Comparison of ENCODE assay signal across 27 mouse cellular contexts in the genomic region with DNA sequence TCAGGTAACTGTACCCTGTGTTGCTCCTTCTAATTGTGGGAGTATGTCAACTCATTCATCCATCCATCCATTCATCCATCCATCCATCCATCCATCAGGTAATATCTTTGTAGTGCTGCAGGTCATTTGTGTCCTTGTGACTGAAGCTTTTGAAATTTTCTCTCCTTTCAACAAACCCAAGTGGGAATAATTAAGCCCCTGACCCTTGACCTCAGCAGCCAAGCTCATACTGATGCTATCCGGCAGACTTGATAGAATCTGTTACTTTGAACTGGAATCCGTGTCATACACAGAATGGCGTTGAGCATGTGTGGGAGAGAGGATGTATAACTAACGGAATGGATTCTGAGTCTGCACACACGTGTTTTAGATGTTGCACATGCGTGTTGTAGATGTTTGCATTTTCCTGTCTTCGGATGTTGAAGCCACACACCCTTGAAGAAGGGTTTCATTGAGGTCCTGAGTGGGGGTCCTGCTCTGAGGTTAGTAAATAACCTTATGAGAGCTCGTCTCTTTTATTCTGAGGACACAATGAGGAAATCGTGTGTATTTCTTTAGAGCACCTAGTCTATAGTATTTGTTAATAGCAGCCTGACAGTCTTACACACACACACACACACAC. TPM values are rescaled to one million over a fixed set of nuclear protein-coding genes. Genes with fewer than 3 reads are reported as not detected.
DNase-seq lines count a peak whose midpoint lies in the region; ATAC-seq and TF ChIP-seq lines count a peak whose summit lies in the region.
"Had no signal": no experiment of that assay in that cellular context is flagged by ENCODE, and none has a peak within 500 bp of the region (broad histone marks: within the 10 kb centered on the region; RNA-seq: fewer than 3 reads in every experiment).

No protein-coding gene starts in this region.

- H3K9me3 ChIP-seq in heart, embryonic 12.5 days (replicated peaks), result 0 out of 2 replicates have a peak, but pooled peaks cover 4% of the 10 kb centered on the region
- no peaks in the 10 kb centered on the region for H3K9me3 ChIP-seq in kidney, embryonic 16.5 days (ENCODE audit: low read length)
- H3K9me3 ChIP-seq in midbrain, embryonic 11.5 days (ENCODE audit: control insufficient read depth, low read length), result no peaks in the 10 kb centered on the region
- H3K9me3 ChIP-seq in midbrain, embryonic 15.5 days, result no peaks in the 10 kb centered on the region
- no peaks in the 10 kb centered on the region; the same call in 1 of the 2 replicates for H3K9me3 ChIP-seq in forebrain, embryonic 16.5 days (ENCODE audit: control insufficient read depth, low read length)
- H3K9me3 ChIP-seq: embryonic facial prominence, embryonic 13.5 days; forebrain, embryonic 12.5 days; G1E; heart, embryonic 10.5 days; hindbrain, embryonic 12.5 days; hindbrain, embryonic 15.5 days had no signal

- H3ac ChIP-seq in myocyte (ENCODE audit: control insufficient read depth, insufficient read length), result no peak overlapping the region

- peaks cover 3% of the 10 kb centered on the region; the same call in 1 of the 2 replicates for H3K36me3 ChIP-seq in heart, embryonic 12.5 days
- H3K36me3 ChIP-seq in kidney, embryonic 16.5 days (ENCODE audit: insufficient read depth, low read length), result peaks cover 5% of the 10 kb centered on the region; the same call in 1 of the 2 replicates
- H3K36me3 ChIP-seq in midbrain, embryonic 11.5 days (ENCODE audit: control insufficient read depth, insufficient read depth, low read length), result no peaks in the 10 kb centered on the region
- H3K36me3 ChIP-seq in midbrain, embryonic 15.5 days (replicated peaks), result no peaks in the 10 kb centered on the region
- no peaks in the 10 kb centered on the region for H3K36me3 ChIP-seq in myocyte (ENCODE audit: control insufficient read depth, insufficient read depth)
- no peaks in the 10 kb centered on the region for H3K36me3 ChIP-seq in forebrain, embryonic 16.5 days (ENCODE audit: control insufficient read depth, insufficient read depth)
- H3K36me3 ChIP-seq: embryonic facial prominence, embryonic 13.5 days; forebrain, embryonic 12.5 days; G1E; heart, embryonic 10.5 days; hindbrain, embryonic 12.5 days; hindbrain, embryonic 15.5 days had no signal

- H3K27ac ChIP-seq in heart, embryonic 12.5 days (ENCODE audit: poor library complexity, severe bottlenecking), result no peak overlapping the region
- peak overlapping the region; percentile 54; the same call in 1 of the 2 replicates for H3K27ac ChIP-seq in kidney, embryonic 16.5 days (ENCODE audit: low read length)
- no peak overlapping the region for H3K27ac ChIP-seq in midbrain, embryonic 11.5 days (ENCODE audit: low read depth, low read length)
- H3K27ac ChIP-seq in midbrain, embryonic 15.5 days, result no peak overlapping the region
- H3K27ac ChIP-seq in forebrain, embryonic 16.5 days (ENCODE audit: low read length), result no peak overlapping the region
- H3K27ac ChIP-seq: embryonic facial prominence, embryonic 13.5 days; forebrain, embryonic 12.5 days; gastrocnemius, adult 2 months; heart, adult 2 months; heart, embryonic 10.5 days; hindbrain, embryonic 12.5 days; hindbrain, embryonic 15.5 days had no signal

- TF ChIP-seq POLR2A in myocyte (IDR thresholded peaks at IDR 0.05; ENCODE audit: insufficient read length, low read depth), result no peak

- ATAC-seq in heart, embryonic 12.5 days (ENCODE audit: insufficient number of reproducible peaks, low FRiP score), result no peak
- no peak for ATAC-seq in kidney, embryonic 16.5 days (ENCODE audit: low FRiP score, low TSS enrichment)
- ATAC-seq in midbrain, embryonic 11.5 days (ENCODE audit: low FRiP score), result no peak
- no peak for ATAC-seq in midbrain, embryonic 15.5 days (replicated peaks)
- no peak for ATAC-seq in forebrain, embryonic 16.5 days
- ATAC-seq: forebrain, postnatal 0 days; Patski had no signal

- WGBS in heart, embryonic 12.5 days, result 80% methylated on average over 9 of the region's 9 CpGs
- WGBS in kidney, embryonic 16.5 days, result 51% methylated on average over 9 of the region's 9 CpGs
- WGBS in midbrain, embryonic 11.5 days, result 51% methylated on average over 9 of the region's 9 CpGs
- 58% methylated on average over 9 of the region's 9 CpGs for WGBS in midbrain, embryonic 15.5 days
- WGBS in forebrain, embryonic 16.5 days, result 66% methylated on average over 9 of the region's 9 CpGs

- H3K4me2 ChIP-seq in heart, embryonic 12.5 days, result no peak overlapping the region
- H3K4me2 ChIP-seq in kidney, embryonic 16.5 days (replicated peaks; ENCODE audit: low read depth, low read length), result no peak overlapping the region
- no peak overlapping the region for H3K4me2 ChIP-seq in midbrain, embryonic 11.5 days
- H3K4me2 ChIP-seq in midbrain, embryonic 15.5 days, result no peak overlapping the region
- H3K4me2 ChIP-seq in myocyte (ENCODE audit: low read depth), result no peak overlapping the region
- H3K4me2 ChIP-seq in forebrain, embryonic 16.5 days (ENCODE audit: low read length), result no peak overlapping the region
- H3K4me2 ChIP-seq: forebrain, embryonic 12.5 days; hindbrain, embryonic 12.5 days; hindbrain, embryonic 15.5 days had no signal

- no peak overlapping the region for H3K4me3 ChIP-seq in heart, embryonic 12.5 days
- H3K4me3 ChIP-seq in kidney, embryonic 16.5 days (ENCODE audit: low read length), result no peak overlapping the region
- no peak overlapping the region for H3K4me3 ChIP-seq in midbrain, embryonic 11.5 days (ENCODE audit: low read depth, low read length)
- no peak overlapping the region for H3K4me3 ChIP-seq in midbrain, embryonic 15.5 days
- H3K4me3 ChIP-seq in myocyte, result no peak overlapping the region
- H3K4me3 ChIP-seq in forebrain, embryonic 16.5 days (replicated peaks; ENCODE audit: low read length), result no peak overlapping the region
- H3K4me3 ChIP-seq: embryonic facial prominence, embryonic 13.5 days; erythroblast, embryonic 14.5 days; forebrain, embryonic 12.5 days; gastrocnemius, adult 2 months; heart, adult 2 months; heart, embryonic 10.5 days; hindbrain, embryonic 12.5 days; hindbrain, embryonic 15.5 days had no signal

- DNase-seq in heart, adult 11 months, result peak; percentile 48
- DNase-seq in kidney, adult 8-10 months, result no peak
- DNase-seq in midbrain, embryonic 11.5 days (ENCODE audit: low spot score, missing footprints), result peak; percentile 85
- DNase-seq: adrenal gland, postnatal 10 days; adrenal gland, postnatal 36 days; B cell, adult 2 months; cerebellum, adult 18-20 months; cerebellum, adult 9-10 months; cerebellum, postnatal 14 days; forebrain, postnatal 0 days; gastrocnemius, adult 2 months; gastrocnemius, postnatal 14 days had no signal

- no peaks in the 10 kb centered on the region for H3K27me3 ChIP-seq in heart, embryonic 12.5 days (replicated peaks)
- no peaks in the 10 kb centered on the region for H3K27me3 ChIP-seq in kidney, embryonic 16.5 days (ENCODE audit: insufficient read depth, low read length)
- H3K27me3 ChIP-seq in midbrain, embryonic 11.5 days (ENCODE audit: control insufficient read depth, insufficient read depth, low read length), result peaks cover 36% of the 10 kb centered on the region
- peaks cover 14% of the 10 kb centered on the region for H3K27me3 ChIP-seq in midbrain, embryonic 15.5 days (replicated peaks)
- H3K27me3 ChIP-seq in myocyte (ENCODE audit: control insufficient read depth, insufficient read depth, insufficient read length), result no peaks in the 10 kb centered on the region
- H3K27me3 ChIP-seq in forebrain, embryonic 16.5 days (replicated peaks; ENCODE audit: control insufficient read depth, insufficient read depth, low read length), result peaks cover 5% of the 10 kb centered on the region; the same call in 1 of the 2 replicates
- H3K27me3 ChIP-seq: CH12.LX; embryonic facial prominence, embryonic 13.5 days; Patski had no signal

- H3K79me2 ChIP-seq in myocyte (ENCODE audit: control insufficient read depth, insufficient read depth), result peaks cover 79% of the 10 kb centered on the region

- no peak overlapping the region for H3K9ac ChIP-seq in heart, embryonic 12.5 days
- 0 out of 2 replicates have a peak overlapping the region, but pooled peaks have one; percentile 6 for H3K9ac ChIP-seq in kidney, embryonic 16.5 days (replicated peaks; ENCODE audit: low read length)
- no peak overlapping the region for H3K9ac ChIP-seq in midbrain, embryonic 11.5 days (ENCODE audit: low read length)
- no peak overlapping the region for H3K9ac ChIP-seq in midbrain, embryonic 15.5 days
- no peak overlapping the region for H3K9ac ChIP-seq in forebrain, embryonic 16.5 days (replicated peaks; ENCODE audit: low read depth, low read length)
- H3K9ac ChIP-seq: embryonic facial prominence, embryonic 13.5 days; forebrain, embryonic 12.5 days; forebrain, postnatal 0 days; hindbrain, embryonic 12.5 days; hindbrain, embryonic 15.5 days had no signal

- H3K4me1 ChIP-seq in heart, embryonic 12.5 days (replicated peaks), result peaks cover 48% of the 10 kb centered on the region
- peaks cover 71% of the 10 kb centered on the region for H3K4me1 ChIP-seq in kidney, embryonic 16.5 days (ENCODE audit: insufficient read depth, low read length)
- H3K4me1 ChIP-seq in midbrain, embryonic 11.5 days (ENCODE audit: control insufficient read depth, insufficient read depth, low read length), result peaks cover 17% of the 10 kb centered on the region
- H3K4me1 ChIP-seq in midbrain, embryonic 15.5 days, result peaks cover 30% of the 10 kb centered on the region
- H3K4me1 ChIP-seq in forebrain, embryonic 16.5 days (replicated peaks; ENCODE audit: control insufficient read depth, insufficient read depth, low read length), result peaks cover 11% of the 10 kb centered on the region

TF ChIP-seq in myocyte, 11 proteins besides CTCF, POLR2A, EP300 and RAD21:
- TF ChIP-seq TCF3 (IDR thresholded peaks at IDR 0.05; ENCODE audit: insufficient read length, low read depth), result no peak
- TF ChIP-seq POLR2AphosphoS2 (IDR thresholded peaks at IDR 0.05; ENCODE audit: insufficient read length, low read depth), result peak; percentile 55

RNA-seq across cellular contexts. Expression of a gene that starts 3.8 kb away (rescaled TPM):
- polyA plus RNA-seq in heart, embryonic 12.5 days (2016; fragmentation: Nextera tagmentation; extraction: Ambion mirVana), result 22.3 and 24.4 TPM in 2 replicates
- polyA plus RNA-seq in kidney, embryonic 16.5 days (2015; fragmentation: Nextera tagmentation; extraction: Ambion mirVana), result 91.2 and 96.0 TPM in 2 replicates
- polyA plus RNA-seq in midbrain, embryonic 11.5 days (2014; fragmentation: Nextera tagmentation; extraction: Ambion mirVana), result 17.0 and 17.3 TPM in 2 replicates
- 16.3 and 16.8 TPM in 2 replicates for polyA plus RNA-seq in midbrain, embryonic 15.5 days (2015; fragmentation: Nextera tagmentation; extraction: Ambion mirVana)
- polyA plus RNA-seq in myocyte (2012; fragmentation: generic; extraction: Trizol), result 35.7 TPM
- 15.0 and 24.1 TPM in 2 replicates for polyA plus RNA-seq in forebrain, embryonic 16.5 days (2015; fragmentation: Nextera tagmentation; extraction: Ambion mirVana)
- polyA plus RNA-seq: erythroblast, embryonic 14.5 days; G1E had no signal

Comparison
In these comparisons a context has a peak if more than half of its experiments do, and no peak if none do; other contexts are left out.
1. DNase-seq: peak in heart, adult 11 months (single experiment) and midbrain, embryonic 11.5 days (single experiment); none in kidney, adult 8-10 months (0 of 2).